Mouse (Mus musculus): ENCODE results near the gene Smoc1. TPM values are rescaled to one million over a fixed set of nuclear protein-coding genes. Genes with fewer than 3 reads are reported as not detected.

Gene Smoc1
- polyA plus RNA-seq, 2 experiments from 2014 or later = 0.53 TPM; not detected in 1

DNA sequence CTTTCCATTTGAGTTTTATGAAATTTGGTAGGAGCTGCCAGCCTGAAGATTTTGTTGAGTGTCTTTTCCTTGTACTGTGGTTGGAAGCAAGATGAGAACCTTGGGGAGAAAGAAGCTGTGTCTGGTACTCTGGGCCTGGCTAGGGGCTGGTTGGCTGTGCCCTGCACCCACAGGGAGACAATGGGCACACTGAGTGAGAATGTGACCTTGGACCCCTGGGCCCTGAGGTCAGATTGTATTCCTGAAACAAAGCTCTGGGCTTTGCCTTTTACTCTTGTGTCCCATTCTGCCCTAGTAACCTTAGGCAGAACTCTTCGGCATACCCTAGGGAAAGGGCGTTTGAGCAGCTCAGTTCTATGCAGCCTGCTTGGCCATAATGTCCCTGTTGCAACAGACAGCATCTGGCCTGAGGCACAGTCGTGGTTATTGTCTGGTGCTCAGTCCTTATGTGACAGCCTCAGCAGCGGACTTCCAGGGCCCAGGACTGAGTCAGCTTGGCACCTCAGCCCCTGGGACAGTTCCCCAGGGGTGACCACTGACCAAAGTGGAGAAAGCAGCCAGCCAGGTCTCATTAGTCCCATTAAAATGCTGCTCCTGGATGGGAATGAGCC, 106.6 kb downstream of the Smoc1 start:
- no peak for ATAC-seq

GRCm38 (mm10) chr12:81138217-81138616, 111.6 kb downstream of the Smoc1 start:
- ATAC-seq = no peak

DNA sequence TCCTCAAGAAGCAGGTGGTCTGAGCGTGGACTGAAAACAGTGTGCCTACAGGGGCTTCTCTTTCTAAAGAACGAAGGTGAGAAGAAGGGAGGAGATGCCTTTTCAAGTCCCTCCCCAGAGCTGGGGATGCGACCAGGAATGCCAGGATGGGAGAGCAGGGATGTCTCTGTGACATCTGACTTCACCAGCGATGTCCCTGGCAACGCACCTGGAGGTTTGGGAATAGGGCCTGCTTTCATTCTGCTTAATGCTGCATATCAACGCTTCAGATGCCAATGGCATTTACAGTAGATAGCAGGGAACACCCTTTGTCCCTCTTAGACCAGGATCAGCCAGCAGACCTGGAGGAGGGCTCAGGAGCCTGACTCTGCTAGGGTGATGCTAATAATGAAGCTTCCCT, 112.9 kb downstream of the Smoc1 start:
- no peak for ATAC-seq

GRCm38 (mm10) chr12:81140594-81141328, 114.2 kb downstream of the Smoc1 start:
- ATAC-seq = no peak

- no peak for ATAC-seq
Measured at GRCm38 (mm10) chr12:81141329-81141711, 114.7 kb downstream of the Smoc1 start.

DNA sequence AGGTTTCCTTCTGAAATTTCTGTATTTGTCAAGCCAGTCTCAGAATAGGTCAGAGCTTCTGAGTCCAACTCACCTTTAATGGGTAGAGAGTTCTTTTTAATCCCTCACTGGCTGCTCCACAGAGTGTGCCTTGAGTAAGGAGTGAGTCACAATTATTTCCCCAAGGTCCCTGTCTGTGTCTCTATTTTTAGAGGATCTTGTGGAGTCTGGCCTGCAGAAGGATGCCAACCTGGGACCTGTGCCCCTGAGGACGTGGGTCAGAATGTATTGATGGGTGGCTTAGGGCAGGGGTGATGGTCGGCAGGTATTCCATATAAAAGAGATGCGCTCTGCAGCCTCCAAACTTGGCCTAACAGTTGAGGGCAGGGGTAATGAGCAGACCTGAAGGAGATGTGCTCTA, 115.6 kb downstream of the Smoc1 start:
- no peak for ATAC-seq

DNA sequence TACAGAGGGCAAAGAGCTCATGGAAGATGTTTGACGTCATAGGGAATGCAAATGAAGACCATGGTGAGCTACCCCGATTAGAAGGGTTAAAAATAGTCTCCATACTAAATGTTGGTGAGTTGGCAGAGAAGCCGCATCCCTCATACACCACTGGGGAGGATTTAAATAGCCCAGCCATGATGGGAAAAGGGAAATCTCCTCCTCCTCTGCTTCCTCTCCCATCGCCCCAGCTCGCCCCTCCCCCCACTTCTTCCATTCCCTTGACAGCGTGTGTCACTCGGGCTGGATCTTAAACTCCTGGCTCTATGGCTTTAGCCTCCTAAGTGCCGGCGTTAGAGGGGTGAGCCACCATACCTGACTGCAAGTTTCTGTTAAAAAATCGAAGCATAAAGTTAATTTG, 117.6 kb downstream of the Smoc1 start:
- ATAC-seq = no peak

DNA sequence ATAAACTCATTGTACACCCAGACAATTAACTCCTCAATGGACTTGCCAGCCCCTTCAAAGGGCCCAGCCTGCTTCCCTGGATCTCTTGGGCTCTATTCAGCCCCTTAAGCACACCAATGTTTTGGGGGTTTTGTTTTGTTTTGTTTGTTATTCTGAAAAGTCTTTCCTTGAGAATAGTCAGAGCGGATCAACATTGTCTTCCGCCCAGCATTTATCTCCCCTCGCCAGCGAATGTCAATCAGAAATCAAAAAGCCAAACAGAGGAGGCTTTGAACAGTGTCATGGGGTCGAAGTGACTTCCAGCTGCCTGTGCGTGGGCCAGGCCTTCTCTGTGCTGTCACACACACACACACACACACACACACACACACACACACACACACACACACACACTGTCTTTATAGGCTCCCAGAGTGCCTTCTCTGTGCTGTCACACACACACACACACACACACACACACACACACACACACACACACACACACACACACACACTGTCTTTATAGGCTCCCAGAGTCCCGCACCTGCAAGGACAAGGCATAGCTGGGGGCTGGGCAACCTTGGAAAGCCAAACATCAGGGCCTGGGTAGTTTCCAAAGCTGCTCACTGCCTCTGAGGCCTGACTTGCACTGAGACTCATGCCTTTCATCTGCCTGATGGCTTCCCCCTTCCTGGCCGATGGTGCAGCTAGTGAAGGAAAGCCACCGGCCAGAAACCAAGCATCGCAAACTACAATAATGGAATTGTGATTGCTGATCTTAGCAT, 120.0 kb downstream of the Smoc1 start:
- ATAC-seq = no peak

- ATAC-seq = no peak
Measured at GRCm38 (mm10) chr12:81147956-81148355, 121.3 kb downstream of the Smoc1 start.

DNA sequence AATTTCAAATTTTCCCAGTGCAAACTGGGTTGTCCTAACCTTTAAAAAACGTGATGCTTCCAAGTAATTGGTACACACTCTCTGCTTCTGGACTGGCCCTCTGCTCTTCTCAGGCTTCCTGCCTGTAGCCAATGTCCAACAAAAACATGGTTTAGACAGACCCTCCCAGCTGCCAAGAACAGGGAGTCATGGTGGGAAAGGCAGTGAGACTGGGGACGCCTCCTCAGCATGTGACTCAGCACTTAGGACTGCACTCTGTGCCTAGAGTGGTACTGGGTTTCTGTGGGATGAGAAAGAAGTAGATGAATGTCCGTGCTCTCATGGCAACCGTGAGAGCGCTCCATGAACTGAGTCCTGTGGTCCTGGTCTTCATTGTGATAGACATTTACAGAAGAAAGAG, 124.3 kb downstream of the Smoc1 start:
- ATAC-seq = no peak

DNA sequence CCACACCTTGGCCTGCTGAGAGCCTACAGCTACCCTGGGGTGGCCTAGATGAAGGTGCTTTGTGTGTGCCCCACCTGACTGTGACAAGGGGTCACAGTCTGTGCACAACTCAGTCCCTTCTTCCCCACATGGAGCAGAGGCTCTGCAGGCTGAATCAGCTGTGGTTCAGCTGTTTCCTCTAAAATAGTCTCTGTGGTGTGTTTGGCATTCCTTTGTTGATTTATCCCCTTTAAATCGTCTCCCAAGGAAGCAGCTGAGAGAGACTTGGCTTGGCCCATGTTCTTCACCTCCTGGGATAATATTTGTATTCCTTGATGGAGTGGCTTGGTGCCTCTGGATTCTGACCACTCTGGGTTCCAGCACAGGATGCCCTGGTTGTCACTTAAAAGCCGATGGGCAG, 125.5 kb downstream of the Smoc1 start:
- no peak for ATAC-seq

DNA sequence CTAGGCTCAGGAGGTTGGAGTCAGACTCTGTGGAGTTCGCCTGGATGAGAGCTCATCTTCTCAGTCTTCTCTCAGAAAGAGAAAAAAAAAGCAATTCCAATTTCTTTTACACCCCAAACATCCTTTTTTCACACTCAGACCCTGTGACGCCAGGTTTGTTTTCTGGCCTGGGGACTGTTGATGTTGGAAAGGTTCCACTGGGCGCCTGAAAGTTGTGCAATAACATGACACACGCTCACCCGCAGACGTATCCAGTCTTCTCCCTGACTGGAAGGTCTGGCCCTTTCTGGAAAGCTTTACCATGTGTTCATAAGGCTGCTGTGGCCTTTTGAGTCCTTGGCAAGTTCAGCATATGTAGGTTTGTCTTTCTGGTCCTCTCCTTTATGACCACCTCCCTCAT, 129.1 kb downstream of the Smoc1 start:
- ATAC-seq = no peak

- ATAC-seq = no peak
Measured at GRCm38 (mm10) chr12:81156841-81157240, 130.2 kb downstream of the Smoc1 start.

DNA sequence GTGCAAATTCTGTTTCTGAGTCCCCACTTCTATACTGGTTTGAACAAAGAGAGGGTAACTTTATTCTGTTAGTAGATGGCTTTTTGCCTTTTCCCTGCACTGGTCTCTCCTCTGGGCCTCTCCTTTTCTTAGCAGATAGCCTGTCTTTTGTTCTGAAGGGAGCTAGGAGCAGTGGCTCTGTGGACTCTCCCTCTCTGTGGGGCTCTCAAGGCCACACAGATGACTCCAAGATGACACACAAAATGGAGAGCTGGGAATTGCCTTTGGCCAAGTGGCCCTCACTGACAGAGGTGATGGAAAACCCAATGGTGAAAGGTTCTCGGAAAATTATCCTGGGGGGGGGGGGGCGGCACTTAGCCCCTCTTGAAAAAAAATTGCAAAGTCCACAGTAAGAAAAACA, 133.3 kb downstream of the Smoc1 start:
- ATAC-seq = no peak

GRCm38 (mm10) chr12:81160425-81160824, 133.8 kb downstream of the Smoc1 start:
- no peak for ATAC-seq

GRCm38 (mm10) chr12:81160831-81161230, 134.2 kb downstream of the Smoc1 start:
- no peak for ATAC-seq

- ATAC-seq = no peak
Measured at GRCm38 (mm10) chr12:81161282-81161681, 134.7 kb downstream of the Smoc1 start.

DNA sequence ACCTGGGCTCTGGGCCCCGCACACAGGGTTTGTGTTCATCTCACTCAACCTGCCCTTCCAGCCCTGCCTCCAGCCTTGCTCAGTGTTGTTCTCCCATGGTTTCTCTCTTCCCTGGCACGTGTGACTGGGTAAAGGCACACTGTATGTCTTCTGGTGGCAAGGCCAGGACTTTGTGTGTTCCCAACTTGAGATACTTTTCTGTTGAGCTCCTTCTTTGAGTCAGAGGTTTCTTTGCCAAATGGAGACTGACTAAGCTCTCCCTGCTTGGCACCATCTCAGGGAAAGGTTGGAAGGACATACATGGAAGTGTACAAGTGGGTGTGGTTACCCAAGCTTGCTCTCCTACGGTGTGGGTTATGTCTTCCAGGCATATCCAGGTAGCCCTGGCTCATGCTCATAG, 136.5 kb downstream of the Smoc1 start:
- ATAC-seq = no peak

- no peak for ATAC-seq
Measured at GRCm38 (mm10) chr12:81163566-81163965, 137.0 kb downstream of the Smoc1 start.

DNA sequence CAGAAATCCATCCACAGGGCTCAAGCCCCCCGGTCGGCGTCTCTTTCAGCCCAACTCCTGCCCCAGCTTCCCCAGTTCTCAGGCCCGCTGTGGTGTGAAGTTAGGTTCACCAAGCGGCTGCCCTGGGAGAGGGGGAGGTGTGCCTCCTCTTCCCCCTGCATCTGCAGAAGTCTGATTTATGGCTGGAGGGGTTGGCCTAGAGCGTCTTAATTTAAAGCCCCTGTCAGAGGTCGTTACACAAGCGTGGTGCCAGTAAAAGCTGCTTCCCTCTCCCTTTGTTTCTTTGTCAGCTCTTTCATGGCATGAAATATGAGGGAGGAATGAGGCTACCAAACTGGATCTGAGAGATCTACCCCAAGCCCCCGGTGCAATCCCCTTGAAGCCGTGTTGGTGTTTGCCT, 139.5 kb downstream of the Smoc1 start:
- ATAC-seq = no peak

DNA sequence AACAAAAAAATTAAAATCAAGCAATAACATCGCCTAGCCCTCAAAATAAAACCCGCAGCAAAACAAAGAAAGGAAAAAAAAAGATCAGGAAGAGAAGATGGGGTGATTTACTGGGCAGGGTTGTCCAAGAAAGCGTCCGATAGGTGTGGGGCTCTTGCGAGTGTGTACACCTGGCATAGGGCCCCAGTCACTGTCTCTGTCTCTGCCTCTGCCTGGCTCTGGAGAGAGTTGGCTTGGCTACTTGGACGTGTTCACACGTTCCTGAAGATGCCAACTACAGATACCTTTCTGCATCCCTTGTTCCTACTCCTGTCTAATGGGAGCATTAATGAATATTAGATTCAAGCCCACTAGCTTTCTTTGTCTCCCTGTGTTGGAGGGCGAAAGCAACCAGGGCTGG, 140.0 kb downstream of the Smoc1 start:
- no peak for ATAC-seq

DNA sequence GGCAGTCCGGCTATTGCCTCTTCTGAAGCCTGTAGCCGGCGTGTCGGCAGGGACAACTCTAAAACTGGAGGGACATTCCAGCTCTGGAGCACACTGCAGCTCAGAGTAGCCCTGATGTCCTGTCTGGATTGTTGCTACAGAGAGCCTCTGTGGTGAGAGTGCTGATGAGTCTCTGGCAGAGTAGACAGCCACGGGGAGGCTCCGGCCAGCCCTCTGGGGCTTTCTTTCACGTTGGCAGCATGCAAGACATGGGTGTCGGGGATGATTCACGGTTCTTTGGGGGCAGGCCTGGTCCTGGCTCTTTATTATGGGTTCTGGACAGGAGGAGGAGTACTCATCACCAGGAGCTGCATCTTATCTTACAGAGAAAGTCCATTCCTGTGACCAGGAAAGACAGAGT, 140.5 kb downstream of the Smoc1 start:
- ATAC-seq = no peak

- no peak for ATAC-seq
Measured at GRCm38 (mm10) chr12:81168031-81168430, 141.4 kb downstream of the Smoc1 start.

DNA sequence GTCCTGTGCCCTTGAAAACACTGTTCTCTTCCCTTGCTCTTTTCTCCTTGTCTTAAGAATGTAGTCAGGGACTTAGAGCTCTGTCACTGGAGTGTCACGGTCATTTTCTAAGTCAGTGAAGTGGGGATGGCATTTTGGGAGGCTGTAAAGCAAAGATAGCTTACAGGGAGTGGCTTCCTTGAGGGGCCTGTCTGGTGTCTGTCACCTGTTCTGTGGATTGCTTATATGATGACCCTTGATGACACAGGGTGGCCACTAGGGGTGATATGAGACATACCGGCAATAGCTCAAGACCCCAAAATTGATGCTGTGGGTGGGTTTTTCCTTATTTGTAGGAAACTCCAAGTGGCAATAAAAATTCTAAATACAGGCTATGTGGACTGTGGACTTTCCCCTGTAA, 141.9 kb downstream of the Smoc1 start:
- no peak for ATAC-seq
